Mouse (Mus musculus) liver, embryonic 14 days (tissue): ENCODE data around the gene Ppih. TPM values are rescaled to one million over a fixed set of nuclear protein-coding genes. Genes with fewer than 3 reads are reported as not detected.

Experiments
- polyA plus RNA-seq: library from polyadenylated mRNA; depleted of rRNA; stranded (reverse); fragments of >200 nt; gene quantifications from 2 replicates; pipeline ENCODE4 v1.2.3, GENCODE M21; 2012; rRNA removed

The Ppih gene
- polyA plus RNA-seq = 56.8 and 62.2 TPM in 2 replicates

GRCm38 (mm10) chr4:119320131-119320830, at the start of gene Ppih:
TSS of gene Ppih (minus strand) at chr4:119320546.

GRCm38 (mm10) chr4:119294415-119295133, 25.8 kb downstream of the Ppih start, which contains the start of gene Ybx1:
TSS of gene Ybx1 (minus strand) at chr4:119294604.

GRCm38 (mm10) chr4:119255351-119255750, 65.0 kb downstream of the Ppih start, which contains the start of gene Cldn19:
TSS of gene Cldn19 (plus strand) at chr4:119255414.

Other genes starting within 250 kb of the Ppih start
- 131 and 168 TPM in 2 replicates for gene Slc2a1, start 211.8 kb downstream of the Ppih start, polyA plus RNA-seq
- 2.7 and 3.1 TPM in 2 replicates for gene Zfp691, start 146.4 kb downstream of the Ppih start, polyA plus RNA-seq
- 185 and 211 TPM in 2 replicates for gene Ermap, start 130.5 kb downstream of the Ppih start, polyA plus RNA-seq
- gene Svbp, start 125.2 kb downstream of the Ppih start, polyA plus RNA-seq = 50.0 and 58.2 TPM in 2 replicates
- gene Tmem269, start 102.3 kb downstream of the Ppih start, polyA plus RNA-seq = not detected in 2 replicates
- 2.6 and 3.3 TPM in 2 replicates for gene AU022252, start 87.8 kb downstream of the Ppih start, polyA plus RNA-seq
- 8.4 and 9.3 TPM in 2 replicates for gene P3h1, start 87.6 kb downstream of the Ppih start, polyA plus RNA-seq
- gene Cldn19, start 65.1 kb downstream of the Ppih start, polyA plus RNA-seq = not detected in 2 replicates
- 266 and 272 TPM in 2 replicates for gene Ybx1, start 25.9 kb downstream of the Ppih start, polyA plus RNA-seq
- gene Ccdc30, start 95.0 kb upstream of the Ppih start, polyA plus RNA-seq = 0.48 and 0.51 TPM in 2 replicates
- 6.7 and 7.5 TPM in 2 replicates for gene Ppcs, start 101.9 kb upstream of the Ppih start, polyA plus RNA-seq
- 0.07 and 0.13 TPM in 2 replicates for gene Zmynd12, start 102.3 kb upstream of the Ppih start, polyA plus RNA-seq
- gene Rimkla, start 172.1 kb upstream of the Ppih start, polyA plus RNA-seq = 0.01 TPM in 2 replicates
- 5.1 and 5.3 TPM in 2 replicates for gene Foxj3, start 216.5 kb upstream of the Ppih start, polyA plus RNA-seq
- gene Frg2f1, start 219.0 kb upstream of the Ppih start, polyA plus RNA-seq = 1.1 and 1.2 TPM in 2 replicates